Mouse (Mus musculus): Measurements from ENCODE around the gene Psme1.
A peak's percentile ranks its signal among the peaks of the same experiment; 100 is the strongest.

The Psme1 gene

DNA sequence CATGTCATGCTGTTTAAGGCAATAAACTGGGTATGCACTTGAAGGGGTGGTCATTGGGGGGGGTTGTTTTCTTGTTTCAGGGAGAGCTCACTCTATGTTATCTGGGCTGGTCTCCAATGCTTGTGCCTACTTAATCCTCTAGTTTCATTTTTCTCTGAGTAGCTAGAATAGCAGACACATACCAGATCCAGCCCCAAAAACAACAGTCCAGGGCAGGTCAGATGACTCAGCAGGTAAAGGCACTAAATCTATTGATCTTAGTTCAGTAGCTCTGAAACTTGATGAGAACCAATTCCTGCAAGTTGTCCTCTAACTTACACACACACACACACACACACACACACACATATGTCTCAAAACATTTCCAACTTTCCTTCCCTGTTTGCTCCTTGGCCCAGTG lies 6.2 kb upstream of the Psme1 start:
- no peak for DNase-seq (ENCODE audit: low spot score)

GRCm38 (mm10) chr14:55575302-55575701 lies 2.6 kb upstream of the Psme1 start, which contains the start of gene Fitm1:
TSS of gene Fitm1 (plus strand) at chr14:55575617.
- no peak for DNase-seq (ENCODE audit: low spot score)

GRCm38 (mm10) chr14:55575711-55576110 lies 2.2 kb upstream of the Psme1 start:
- no peak for DNase-seq (ENCODE audit: low spot score)

DNA sequence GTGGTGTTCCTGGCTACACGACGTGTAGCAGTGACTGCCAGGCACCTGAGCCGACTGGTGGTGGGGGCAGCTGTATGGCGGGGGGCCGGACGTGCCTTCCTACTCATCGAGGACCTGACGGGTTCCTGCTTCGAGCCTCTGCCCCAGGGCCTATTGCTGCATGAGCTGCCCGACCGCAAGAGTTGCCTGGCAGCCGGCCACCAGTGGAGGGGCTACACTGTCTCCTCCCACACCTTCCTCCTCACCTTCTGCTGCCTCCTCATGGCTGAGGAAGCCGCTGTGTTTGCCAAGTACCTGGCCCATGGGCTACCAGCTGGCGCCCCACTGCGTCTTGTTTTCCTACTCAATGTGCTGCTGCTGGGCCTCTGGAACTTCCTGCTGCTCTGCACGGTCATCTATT lies 1.5 kb upstream of the Psme1 start:
- no peak for DNase-seq (ENCODE audit: low spot score)

DNA sequence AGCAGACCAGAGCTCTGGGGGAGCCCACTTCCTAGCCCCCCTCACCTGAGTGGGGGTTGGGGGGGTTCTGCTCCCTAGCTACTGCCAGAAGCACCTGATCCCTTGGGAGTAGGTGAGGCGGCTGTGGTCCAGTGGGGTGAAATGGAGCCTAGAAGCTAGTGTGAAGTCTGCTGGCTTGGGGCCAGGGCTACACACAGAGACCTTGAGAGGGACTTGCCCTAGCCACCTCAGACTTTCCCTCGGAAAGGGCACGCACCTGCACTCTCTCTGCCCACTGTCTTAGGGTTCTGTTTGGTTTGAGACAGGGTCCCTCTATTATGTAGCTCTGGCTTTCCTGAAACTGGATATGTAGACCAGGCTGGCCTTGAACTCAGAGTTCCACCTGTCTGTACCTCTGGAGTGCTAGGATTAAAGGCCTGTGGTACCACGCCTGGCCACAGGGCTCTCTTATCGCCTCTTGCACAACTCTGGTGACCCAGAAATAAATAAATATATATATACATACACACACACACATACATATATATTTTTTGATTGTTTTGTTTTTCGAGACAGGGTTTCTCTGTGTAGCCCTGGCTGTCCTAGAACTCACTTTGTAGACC lies 846 bp downstream of the Psme1 start:
- no peak for DNase-seq (ENCODE audit: low spot score)

DNA sequence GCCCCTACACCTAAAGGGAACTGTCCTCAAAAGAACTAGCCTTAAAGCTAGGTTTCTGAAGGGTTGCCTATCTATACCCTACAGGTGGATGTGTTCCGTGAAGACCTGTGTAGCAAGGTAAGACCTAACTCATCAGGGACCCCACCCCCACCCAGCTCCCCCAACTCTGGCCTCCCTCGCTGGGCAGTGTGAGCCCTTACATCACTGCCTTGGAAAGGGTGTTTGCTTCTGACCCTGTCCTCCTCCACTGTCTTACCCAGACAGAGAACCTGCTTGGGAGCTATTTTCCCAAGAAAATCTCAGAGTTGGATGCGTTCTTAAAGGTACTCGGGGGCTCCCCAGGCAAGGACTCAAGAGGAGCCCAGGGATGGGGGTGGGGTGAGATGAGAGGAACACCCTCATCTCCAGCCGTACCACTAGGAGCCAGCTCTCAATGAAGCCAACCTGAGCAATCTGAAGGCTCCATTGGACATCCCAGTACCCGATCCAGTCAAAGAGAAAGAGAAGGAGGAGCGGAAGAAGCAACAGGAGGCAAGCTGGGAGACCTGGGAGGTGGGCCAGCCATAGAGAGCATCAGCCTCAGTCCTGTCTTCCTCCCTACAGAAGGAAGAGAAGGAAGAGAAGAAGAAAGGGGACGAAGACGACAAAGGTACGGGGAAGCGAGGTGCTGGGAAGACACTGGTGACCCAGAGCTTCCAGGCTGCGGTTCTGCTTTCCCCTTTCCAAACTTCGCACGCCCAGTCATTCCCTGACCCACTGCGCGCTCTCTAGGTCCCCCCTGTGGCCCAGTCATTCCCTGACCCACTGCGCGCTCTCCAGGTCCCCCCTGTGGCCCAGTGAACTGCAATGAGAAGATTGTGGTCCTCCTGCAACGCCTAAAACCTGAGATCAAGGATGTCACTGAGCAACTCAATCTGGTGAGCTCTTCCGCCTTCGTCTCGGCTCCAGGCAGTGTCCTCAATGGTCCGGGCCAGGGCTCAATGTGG lies 1.9 kb downstream of the Psme1 start:
- DNase-seq (ENCODE audit: low spot score), result no peak

GRCm38 (mm10) chr14:55580731-55581130 lies 2.8 kb downstream of the Psme1 start:
- no peak for DNase-seq (ENCODE audit: low spot score)

DNA sequence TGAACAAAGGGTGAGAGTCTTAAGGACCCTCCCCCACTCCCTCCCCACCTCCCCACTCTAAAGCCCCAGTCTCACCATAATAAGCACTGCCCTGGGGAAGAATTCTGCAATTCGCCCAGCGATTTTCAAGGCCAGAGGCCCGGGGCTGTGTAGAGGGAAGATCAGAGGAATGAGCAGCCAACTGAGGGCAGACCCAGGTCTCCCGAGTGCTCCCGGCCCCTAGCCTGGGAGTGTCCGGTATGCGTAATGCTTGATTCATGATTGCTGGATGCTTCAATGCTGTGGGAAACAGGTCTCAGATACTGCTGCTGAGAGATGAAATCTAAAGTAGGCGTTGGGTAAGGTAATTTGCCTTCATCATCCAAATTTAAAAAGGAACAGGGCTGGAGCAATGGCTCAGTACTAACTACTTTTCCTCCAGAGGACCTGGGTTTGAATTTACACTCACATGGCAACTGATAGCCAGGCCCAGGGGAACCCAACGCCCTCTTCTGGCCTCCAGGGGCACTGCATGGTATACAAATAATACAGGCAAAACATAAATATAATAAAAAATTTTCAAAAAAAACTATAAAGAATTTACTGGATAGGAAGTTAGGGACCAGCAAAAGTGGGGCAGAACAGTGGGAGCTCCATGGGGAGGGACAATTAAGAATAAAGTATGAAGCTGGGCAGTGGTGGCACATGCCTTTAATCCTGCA lies 4.2 kb downstream of the Psme1 start:
- no peak for DNase-seq (ENCODE audit: low spot score)

DNA sequence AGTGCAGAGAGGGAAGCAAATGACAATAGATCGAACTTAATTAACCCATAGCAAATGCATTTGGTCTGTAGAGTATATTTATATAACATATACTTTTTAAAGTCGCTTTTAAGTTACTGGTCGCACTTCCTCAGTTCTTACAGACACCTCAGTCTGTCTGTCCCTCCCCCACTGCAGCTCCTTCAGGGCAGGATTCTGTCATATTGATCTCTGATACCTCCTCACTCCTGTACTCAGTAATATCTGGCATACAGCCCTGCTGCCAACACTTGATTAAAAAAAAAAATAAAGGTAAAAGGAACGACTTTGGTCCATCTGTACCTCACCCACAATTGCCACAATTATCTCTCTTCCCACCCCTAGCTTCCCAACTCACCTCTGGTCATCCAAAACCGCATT lies 6.4 kb downstream of the Psme1 start:
- no peak for DNase-seq (ENCODE audit: low spot score)

- peak; percentile 58 for DNase-seq (ENCODE audit: low spot score)
Observed at GRCm38 (mm10) chr14:55584702-55585565, 7.0 kb downstream of the Psme1 start, which contains the start of gene Emc9. TSS of gene Emc9 (minus strand) at chr14:55585302.

GRCm38 (mm10) chr14:55585566-55585960 lies 7.6 kb downstream of the Psme1 start:
- DNase-seq (ENCODE audit: low spot score), result no peak

DNA sequence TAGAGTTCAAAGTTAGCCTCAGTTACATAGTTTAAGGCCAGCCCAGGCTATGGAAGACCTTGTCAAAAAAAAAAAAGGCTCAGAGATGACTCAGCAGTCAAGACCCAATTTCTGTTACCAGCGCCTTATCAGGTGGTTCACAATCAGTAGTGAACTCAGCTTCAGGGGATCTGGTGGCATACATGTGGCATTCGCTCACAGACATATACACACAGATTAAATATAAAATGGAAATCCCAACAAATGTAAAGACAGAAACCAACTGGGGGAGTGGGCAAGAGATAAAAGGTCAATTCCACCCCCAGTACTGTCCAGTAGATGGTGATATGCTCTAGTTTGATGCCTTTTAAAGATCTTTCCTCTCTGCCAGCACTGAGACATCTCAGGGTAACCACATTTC lies 8.2 kb downstream of the Psme1 start:
- DNase-seq (ENCODE audit: low spot score), result no peak

DNA sequence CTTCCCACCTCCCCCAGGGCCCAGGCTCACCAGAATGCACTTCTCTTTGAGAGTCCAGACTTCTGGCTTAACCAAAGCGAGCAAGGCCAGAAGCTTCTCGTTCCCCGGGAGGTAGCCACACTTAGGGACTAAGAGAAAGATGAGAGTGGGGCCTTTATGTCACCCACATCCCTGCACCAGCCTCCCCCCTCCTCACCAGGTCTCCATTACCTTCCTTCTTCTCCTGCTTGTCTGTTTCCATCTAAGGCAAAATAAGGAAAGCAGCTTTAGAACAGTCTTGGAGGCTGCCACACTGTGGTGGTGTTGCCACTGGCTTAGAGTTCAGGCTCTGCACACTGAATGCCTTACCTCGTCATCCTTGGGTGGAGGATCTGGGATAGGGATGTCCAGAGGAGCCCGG lies 11.3 kb downstream of the Psme1 start:
- no peak for DNase-seq (ENCODE audit: low spot score)

- no peak for DNase-seq (ENCODE audit: low spot score)
Observed at GRCm38 (mm10) chr14:55589771-55590448, 12.0 kb downstream of the Psme1 start.

- peak; percentile 93 for DNase-seq (ENCODE audit: low spot score)
Observed at GRCm38 (mm10) chr14:55590748-55591330, 12.9 kb downstream of the Psme1 start, which contains the start of gene Psme2. TSS of gene Psme2 (minus strand) at chr14:55591113.

- DNase-seq (ENCODE audit: low spot score), result peak; percentile 94
Observed at GRCm38 (mm10) chr14:55591331-55591891, 13.5 kb downstream of the Psme1 start, which contains the start of gene Rnf31. TSS of gene Rnf31 (plus strand) at chr14:55591708.

GRCm38 (mm10) chr14:55592226-55592625 lies 14.3 kb downstream of the Psme1 start:
- no peak for DNase-seq (ENCODE audit: low spot score)

- no peak for DNase-seq (ENCODE audit: low spot score)
Observed at GRCm38 (mm10) chr14:55596036-55596690, 18.2 kb downstream of the Psme1 start.

DNA sequence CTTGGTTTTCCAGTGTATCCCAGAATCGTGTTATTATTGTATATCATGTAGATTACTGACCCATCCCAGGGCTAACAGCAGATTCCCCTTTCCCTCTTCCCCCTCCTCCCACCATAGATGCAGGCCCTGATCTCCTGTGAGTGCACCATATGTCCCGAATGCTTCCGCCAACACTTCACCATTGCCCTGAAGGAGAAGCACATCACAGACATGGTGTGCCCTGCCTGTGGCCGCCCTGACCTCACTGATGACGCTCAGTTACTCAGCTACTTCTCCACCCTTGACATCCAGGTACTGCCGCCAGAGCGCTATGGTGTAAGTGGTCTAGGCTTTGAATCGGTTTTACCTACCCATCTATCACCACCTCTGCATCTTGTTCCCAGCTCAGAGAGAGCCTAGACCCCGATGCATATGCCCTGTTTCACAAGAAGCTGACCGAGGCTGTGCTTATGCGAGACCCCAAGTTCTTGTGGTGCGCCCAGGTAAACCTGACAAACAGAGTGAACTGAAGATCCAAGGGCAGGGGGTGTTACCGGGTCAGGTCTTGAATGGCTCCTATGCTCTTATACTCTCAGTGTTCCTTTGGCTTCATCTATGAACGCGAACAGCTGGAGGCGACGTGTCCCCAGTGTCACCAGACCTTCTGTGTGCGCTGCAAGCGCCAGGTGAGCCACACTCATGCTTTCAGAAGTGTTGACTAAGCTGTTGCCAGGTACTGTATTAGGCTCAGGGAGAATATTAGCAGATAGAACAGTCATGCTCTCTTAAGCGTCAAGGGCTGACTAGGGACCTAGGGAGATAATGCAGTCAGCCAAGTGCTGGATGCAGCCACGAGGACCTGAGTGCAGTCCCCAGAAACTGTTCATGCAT lies 20.8 kb downstream of the Psme1 start:
- no peak for DNase-seq (ENCODE audit: low spot score)

Measured in retina, embryonic 14.5 days (tissue).